Mouse (Mus musculus) gastrocnemius, adult 18-20 months (tissue): ENCODE results near the gene Iqck. TPM values are rescaled to one million over a fixed set of nuclear protein-coding genes. Genes with fewer than 3 reads are reported as not detected.

Experiments
- DNase-seq: peaks from one replicate; pipeline ENCODE4 v3.0.0; 2021; ENCODE audit warnings: low spot score
- total RNA-seq, 2 experiments: library from RNA; stranded (reverse); gene quantifications; 2 replicates each; pipeline ENCODE4 v1.2.3; 2021

Gene Iqck
- total RNA-seq, 2 experiments from 2014 or later = 0.14 to 0.24 TPM

DNA sequence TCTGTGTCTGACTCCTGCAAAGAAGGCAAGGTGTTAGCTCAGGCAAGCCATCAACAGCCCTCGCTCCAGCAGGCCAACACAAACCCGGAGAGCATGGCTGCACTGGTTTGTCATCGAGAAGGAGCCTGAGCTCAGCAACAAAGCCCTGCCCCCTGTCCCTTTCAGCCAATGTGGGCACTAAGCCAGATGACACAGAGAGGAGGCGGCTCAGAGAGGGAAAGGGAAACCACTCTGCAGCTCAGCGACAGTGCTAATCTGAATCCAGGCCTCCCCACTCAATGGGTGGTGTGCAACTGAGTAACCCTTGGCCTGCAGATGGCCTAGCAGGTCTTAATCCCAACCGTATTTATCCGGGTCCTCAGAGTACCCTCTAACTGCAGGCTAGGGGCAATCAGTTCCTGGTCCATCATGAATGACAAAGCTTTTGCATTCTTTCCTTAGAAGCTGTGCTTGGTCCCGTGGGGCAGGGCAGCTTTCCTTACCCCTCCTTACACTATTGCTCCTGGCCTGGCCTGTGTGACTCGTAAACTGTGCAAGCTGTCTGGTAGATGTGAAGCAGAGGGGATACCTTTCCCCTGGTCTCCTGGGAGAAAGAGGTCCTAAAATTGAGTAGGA, 4.8 kb upstream of the Iqck start:
- peak; percentile 43 for DNase-seq

DNA sequence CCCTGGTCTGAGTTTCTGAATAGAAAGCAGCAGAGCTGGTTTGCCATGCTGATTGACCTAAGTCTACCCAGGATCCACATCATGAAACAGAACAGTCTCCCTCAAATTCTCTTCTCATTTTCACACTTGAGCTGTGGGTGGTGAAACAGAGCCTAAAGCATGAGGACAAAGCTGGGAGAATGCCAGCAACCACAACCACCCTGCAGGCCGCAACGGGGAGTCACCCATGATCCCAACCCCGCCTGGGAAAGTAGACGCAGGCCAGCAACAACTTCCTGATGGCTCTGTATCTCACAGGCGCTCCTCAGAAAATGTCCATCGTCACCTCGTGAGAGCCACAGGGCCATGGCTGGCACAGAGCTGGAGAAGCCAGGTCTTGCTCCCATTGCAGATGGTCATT, 4.0 kb upstream of the Iqck start:
- no peak for DNase-seq

DNA sequence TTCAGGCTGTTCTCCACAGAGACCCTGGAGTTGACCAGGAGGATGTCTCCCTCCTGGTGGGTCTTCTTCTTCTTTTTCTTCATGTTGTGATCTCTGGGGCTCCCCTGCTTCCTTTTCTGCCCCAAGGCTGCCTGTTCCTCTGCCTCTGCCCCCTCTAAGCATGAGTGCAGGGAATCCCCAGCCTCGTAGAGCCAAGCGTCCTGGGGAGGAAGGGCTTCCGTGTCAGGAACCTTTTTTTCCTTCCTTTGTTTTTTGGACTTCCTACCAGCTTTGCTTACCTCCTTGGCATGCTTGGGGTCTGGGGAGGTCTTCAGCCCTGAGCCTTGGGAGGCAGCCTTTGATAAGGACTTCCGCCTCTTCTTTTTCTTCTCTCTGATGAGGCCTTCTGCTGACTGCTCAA, 2.9 kb upstream of the Iqck start:
- no peak for DNase-seq

DNA sequence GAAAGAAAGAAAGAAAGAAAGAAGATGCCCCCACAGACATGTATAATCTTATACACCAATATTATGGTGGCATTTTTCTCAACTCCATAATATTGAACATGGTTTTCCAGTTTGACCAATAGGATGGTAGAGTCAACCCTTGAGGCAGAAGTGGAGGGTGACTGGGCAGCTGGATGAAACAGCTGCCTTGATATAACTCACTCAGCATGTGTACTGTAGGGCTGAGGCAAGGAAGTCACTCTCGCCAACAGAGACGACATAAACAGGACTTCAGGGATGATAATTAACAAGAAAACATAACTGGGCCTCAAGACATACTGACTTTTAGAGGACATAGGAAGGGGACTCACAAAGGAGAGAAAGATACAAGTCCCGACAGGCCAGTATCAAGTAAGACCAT, 946 bp upstream of the Iqck start:
- no peak for DNase-seq

DNA sequence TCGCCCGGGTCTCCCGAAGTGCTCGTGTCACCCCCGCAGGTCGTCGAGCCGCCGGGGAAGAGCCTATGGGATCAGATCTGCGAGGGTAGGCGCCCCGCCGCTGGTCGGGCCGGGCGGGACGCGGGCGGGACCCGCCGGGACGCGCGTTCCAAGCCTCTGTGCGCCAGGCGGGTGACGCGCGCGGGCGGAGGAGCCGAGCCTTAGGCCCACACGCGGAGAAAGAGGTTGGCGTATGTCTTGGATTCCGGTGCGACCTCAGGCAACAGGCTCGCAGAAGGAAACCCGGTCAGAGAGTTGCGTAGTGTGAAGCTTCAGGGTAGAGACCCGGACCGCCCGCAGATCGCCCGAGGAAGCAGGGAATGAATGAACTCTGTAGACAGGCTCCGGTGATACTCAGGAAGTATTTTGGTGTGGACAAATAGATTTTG, 339 bp downstream of the Iqck start, which contains the start of gene Knop1:
Gene Knop1, minus strand, starts transcription at position 378 of the 428 bp plus-strand sequence.
- no peak for DNase-seq

DNA sequence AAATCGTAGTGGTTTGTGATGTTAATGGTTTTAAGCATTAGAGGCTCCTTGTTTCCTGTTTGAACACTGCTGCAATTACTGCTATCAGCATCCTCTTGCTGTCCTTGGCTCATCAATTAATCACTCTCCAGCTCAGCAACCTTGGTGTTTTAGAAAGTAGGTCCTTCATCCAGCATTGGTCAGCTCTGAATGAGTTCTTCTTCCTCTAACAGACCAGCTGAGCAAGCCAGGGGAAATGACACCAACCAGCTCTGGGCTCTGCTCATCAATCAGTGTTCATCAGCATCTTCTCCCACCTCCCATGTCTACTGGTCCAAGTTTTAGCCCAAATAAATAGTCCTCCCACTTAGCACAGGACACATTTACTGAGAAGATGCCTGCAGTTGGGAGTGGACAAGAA, 3.1 kb downstream of the Iqck start:
- no peak for DNase-seq

DNA sequence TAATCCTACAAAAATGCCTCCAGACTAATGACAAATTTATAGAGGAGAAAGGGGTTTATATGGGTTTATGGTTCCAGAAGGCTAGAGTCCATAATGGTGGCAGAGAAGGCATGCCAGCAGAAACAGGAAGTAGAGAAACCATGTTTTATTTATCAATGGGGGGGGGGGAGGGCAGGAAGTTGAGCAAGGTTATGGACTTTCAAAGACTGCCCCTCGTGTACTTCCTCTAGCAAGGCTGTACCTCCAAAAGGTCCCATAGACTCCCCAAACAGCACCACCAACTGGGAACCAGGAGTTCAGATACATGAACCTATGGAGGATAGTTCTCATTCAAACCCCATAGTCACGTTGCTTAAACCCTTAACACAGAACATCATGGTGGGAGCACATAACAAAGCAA, 9.8 kb downstream of the Iqck start:
- no peak for DNase-seq

DNA sequence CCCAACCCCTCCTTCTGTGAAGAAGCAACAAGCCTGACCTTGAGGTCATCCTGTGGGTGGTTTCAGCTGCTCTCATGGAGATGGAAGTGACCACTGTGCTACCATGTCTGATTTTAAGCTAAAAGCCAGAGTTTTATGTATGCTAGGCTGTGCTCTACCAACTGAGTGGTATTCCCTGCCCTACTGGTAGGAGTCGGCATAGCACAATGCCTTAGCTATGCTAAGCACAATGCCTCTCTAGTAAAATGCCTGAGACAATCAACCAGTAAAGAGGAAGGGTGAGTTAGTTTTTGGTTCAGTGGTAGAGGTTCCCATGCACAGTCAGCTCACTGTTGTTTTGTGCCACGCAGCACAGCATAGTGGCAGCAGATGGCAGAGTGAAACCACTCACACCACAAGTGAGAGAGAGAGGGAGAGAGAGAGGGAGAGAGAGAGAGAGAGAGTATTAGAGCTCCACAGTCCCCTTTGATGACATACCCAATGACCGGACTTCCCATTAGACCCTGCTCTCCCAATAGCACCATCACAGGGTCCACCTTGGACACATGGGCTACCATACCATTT, 24.0 kb downstream of the Iqck start:
- no peak for DNase-seq

DNA sequence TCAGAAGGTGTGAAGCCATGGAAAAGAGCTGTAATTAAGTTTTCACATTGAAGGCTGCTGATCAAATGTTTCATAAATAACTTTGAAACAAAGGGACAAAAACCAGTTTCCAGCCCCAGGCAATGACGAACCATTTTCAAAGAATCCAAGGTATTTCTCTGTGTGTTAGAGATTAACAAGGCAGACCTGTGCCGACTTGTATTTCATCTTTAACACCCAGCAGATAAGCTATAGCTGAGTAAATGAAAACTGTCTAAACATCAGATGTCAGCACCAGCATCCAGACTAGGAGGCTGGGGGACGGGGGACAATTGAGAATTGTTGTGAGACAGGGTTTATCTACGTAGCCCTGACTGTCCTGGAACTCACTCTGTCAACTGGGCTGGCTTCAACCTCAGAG, 28.4 kb downstream of the Iqck start:
- no peak for DNase-seq

DNA sequence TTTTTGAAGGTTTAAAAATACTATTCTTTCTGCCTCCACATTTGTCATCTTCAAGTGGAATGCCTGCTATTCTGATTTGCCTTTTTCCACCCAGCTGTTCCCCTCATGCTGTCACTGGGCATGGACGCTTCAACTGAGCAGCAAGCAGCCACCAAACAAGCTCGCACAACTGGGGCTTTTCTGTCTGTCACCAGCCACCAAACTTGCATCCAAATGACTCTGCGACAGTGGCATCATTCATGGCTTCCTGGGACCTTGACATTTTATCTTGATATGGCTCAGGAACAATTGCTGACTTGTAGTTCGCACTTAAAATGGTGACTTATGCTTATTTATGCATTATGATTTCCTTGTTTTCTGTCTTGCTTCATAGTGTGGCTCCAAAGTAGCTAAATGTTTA, 29.4 kb downstream of the Iqck start:
- DNase-seq = no peak

DNA sequence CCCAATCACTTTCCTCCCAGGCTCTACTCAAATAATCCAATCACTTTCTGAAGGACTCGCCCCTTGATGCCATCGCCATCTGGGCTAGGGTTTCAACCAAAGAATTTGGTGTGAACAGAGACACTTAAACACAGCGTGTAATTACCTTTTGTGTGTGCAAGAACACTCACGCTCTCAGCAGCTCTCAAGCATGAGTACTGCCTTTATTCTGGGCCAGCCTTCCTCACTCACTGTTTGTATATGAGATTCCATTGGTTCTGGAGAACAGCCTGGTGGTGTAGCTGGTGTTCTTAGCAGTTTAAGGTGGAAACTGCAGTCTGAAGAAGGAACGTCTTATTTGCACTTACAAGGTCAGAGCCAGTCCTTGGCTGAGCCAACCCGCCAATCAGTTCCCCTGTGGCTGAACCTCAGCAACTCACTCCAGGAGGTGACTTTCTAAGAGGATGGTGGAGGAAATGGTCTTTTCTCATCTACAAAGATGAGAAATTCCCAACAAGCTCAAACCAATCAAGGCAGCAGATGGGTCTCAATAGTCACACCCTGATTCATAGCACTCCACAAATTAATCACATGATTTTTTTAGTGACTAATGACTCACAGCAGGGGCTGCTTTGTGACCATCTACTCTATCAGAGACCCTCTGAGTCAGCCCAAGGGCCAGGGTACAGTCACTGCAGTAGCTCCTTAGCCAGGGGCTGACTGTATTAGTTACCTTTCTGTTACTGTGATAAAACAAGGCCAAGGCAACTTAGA, 31.9 kb downstream of the Iqck start:
- no peak for DNase-seq

DNA sequence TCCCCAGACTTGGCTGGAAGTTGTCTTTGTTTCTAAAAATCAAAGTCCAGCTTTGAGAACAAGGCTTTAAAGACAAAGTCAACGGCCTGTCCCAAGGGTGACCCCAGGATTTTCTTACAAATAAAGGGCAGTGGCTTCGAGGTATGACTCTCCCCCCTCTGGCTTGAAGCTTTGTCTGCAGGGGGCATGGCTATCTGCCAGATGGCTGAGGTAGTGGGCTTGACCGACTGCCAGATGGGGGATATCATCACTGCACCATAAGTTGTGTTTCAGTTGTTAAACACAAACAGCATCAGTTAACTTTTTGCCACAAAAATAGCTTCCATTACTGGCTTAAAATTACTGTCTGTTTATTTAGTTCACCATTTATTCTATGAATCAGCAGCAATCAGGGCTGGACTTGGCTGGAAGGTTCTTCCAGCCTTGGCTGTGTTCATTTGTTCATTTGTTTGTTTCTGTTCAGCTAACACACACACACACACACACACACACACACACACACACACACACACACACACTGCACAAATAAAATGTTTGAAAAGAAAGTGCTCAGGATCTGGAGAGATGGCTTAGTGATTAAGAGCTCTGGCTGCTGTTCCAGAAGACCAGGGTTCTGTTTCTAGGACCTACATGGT, 33.6 kb downstream of the Iqck start:
- no peak for DNase-seq

DNA sequence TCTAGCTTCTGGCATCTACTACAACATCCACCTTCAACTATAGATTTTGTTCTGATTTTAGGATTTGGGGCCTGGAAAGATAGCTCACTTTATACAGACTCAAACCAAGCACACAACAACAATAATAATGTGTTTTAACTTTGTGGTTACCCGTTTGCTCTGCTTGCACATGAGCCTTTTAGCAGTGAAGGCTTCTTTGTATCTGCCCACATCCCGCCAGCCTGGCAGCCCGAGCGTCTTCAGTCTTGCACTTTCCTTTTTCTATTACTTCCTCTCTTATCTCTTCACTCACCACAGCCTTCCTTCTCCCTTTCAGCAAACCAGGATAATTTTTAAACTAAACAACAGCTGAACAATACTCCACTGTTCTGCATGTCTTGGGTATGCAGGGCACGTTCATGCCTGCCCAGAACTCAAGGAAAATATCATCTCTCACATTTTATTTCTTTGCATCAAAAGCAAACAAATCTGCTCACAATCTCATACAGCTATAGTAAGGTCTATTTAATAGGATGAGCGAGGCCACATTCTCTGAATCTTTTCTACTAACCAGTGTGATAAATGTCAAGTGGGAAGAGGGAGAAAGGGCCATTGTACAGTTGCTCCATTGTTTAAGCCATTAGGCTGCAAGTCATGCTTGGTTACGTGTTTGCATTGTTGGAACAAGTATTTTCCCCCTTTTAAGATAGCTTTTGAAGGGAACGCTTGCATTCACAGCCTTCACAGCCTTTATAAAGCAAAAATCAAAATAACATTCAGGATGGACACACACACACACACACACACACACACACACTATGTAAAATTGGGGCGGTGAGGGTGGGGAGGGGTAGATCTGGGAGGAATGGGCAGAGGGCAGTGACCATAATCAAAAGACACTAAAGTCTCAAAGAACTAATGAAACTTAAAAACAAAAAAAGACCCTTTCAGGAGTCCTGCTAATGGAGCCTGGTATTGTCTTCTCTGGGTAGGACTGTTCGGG, 40.2 kb downstream of the Iqck start:
- DNase-seq = no peak

DNA sequence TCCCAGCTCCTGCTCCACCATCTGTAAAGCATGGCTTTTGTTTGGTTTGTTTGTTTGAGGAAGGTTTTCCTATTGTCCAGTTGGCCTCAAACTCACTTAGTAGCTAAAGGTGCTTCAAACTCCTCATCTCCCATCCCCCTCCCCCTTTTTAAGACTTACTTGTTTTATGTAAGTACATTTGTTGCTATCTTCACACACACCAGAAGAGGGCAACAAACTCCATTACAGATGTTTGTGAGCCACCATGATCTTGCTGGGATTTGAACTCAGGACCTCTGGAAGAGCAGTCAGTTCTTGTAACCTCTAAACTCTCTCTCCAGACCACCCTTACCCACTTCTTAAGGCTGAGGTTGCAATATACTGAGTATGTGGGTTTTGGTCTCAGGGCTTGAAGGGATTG, 42.5 kb downstream of the Iqck start:
- DNase-seq = no peak

DNA sequence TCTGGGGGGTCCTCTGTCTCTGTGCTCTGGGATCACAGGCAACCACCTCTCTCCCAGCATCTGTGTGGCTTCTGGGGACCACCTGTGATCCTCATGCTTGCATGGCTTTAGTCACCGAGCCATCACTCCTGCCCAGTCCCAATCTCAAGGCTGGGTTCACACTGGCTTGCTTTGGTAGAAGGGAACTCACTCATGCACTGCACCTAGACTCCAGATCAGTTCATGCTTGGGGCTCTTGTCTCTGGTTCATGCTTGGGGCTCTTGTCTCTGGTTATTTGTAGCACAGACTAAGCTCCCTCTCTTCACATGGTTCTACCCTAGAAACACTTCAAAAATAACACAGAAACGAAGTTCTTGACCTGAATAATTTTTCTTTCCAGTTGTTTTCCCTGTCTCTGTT, 44.5 kb downstream of the Iqck start:
- DNase-seq = no peak

DNA sequence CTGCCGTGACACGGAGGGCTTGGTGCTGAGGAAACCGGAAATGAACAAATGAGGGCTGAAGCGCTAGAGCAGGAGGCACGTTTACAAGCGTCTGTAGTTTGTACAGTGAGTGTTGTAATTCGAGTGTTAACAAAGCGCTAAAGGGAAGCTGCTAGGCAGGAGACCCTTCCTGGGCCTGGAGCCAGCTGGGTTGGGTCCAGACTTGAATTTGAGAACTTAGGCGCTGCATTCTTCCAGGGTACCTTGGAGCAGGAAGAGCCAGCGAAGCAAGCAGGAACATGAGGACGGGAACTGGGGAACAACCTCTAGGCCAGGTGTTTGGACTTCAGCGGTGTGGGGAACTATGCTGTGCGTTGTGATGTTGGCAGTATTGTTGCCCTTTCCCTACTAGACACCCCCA, 47.4 kb downstream of the Iqck start:
- no peak for DNase-seq

DNA sequence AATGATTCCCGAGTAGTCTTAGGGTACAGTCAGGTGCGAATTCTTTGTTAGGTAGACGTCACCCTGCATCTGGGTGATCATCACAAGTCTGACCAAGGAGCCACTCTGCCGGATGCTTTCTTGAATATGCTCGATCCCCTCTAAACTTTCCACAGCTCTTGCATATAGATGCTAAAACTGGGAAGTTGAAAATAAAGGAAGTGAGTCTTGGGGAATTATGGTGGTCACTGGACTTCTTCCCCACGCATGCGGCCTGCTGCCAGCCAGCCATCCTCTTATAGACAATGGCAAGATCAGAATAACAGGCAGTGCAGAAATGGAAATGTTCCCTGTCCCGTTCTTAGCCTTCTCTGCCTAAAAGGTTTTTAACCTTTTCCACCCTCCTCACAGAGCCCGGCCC, 48.3 kb downstream of the Iqck start:
- DNase-seq = no peak

DNA sequence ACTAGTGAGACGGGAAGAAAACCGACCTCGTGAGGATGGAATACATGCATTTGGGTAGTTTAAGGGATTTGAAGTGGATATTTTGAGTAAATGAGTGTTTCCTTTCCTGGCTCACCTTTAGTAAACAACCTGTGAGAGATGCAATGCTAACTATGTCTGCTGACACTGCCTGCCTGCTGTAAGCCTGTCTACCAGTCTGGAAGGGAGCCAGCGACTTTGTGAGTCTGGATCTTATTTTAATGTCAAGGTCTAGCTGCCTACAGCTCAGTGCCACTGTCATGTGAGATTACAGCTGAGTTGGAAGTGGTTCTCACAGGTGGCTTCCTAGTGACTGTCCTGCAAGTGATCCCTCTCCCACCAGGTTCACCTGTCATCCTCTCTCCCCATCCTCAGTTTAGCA, 49.0 kb downstream of the Iqck start:
- DNase-seq = no peak

DNA sequence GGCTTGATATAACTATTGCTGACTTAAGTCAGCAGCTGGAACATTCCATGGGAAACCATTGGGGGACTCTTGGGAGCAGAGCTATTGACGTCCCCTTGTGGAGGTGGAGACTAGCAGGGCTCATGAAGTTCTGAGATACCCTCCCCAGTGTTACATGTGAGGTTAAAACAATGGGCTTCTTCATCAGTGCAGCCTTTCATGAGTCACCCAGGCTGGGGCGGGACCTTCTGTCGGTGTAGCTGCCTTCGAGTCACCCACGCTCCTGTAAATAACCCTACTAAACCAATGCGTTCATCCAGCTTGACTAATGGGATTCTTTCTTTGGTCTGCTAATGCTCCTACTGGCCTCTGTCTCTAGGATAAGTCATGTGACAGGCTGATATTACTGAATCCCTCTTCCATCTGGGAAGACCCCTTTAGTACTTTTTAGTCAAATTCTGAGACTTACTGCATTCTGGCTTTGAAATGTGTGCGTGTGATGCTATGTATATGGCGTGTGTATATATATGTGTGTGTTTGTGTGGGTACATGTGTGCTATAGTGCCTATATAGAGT, 53.5 kb downstream of the Iqck start:
- DNase-seq = no peak

DNA sequence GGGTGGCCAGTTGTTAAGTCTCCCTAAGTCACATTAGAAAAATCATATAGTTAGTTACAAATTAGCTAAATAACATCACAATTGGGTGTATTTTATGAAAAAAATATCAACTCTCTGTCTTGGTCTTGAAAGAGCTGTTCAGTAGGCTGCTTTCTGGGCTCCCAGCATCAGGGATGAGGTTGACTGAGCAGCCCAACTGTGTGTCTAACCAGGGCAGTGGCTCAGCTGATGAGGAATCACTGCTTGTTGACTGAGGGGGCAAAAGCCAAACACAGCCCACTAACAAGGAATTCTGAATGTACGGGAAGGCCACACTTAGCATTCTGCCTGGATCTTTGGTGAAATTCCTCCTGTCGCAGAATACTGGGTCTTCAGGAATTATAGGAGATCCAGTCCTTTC, 54.9 kb downstream of the Iqck start:
- DNase-seq = no peak

DNA sequence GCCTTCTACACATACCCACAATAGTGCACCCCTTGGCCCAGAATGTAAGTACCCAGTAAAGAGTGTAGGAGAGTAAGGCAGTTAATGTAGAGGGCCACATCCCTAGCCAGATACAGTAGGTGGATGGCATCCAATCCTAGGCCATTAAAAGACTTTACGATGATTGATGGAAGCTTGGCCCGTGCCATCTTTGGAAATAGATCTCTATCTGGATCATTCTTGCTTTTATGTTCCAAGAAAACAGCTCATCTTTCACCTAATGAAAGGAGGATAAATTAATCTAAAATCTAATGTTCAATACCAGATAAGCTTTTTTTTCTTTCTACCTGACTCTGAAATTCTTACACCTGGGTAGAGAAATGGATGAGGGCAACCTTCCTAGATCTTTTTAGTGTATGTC, 55.6 kb downstream of the Iqck start:
- DNase-seq = no peak
